Mouse (Mus musculus) splenic B cell, adult 2 months (primary cell): ENCODE results near the gene Evl.
A peak's percentile ranks its signal among the peaks of the same experiment; 100 is the strongest.

Source experiments
- DNase-seq: peaks from one replicate; pipeline ENCODE4 v3.0.0-alpha.2; 2011; ENCODE audit warnings: low read depth, low spot score
- H3K27me3 ChIP-seq: 2 replicates; pipeline ENCODE4 v1.6.1; 2012; ENCODE audit warnings: mild to moderate bottlenecking, low read length, moderate library complexity, mixed read lengths; ENCODE audit not compliant: control insufficient read depth, poor library complexity, insufficient read depth, severe bottlenecking
- H3K36me3 ChIP-seq: 2 replicates; pipeline ENCODE4 v1.6.1; 2012; ENCODE audit warnings: mild to moderate bottlenecking, low read length, moderate library complexity, mixed read lengths; ENCODE audit not compliant: control insufficient read depth, poor library complexity, insufficient read depth, severe bottlenecking

The Evl gene

DNA sequence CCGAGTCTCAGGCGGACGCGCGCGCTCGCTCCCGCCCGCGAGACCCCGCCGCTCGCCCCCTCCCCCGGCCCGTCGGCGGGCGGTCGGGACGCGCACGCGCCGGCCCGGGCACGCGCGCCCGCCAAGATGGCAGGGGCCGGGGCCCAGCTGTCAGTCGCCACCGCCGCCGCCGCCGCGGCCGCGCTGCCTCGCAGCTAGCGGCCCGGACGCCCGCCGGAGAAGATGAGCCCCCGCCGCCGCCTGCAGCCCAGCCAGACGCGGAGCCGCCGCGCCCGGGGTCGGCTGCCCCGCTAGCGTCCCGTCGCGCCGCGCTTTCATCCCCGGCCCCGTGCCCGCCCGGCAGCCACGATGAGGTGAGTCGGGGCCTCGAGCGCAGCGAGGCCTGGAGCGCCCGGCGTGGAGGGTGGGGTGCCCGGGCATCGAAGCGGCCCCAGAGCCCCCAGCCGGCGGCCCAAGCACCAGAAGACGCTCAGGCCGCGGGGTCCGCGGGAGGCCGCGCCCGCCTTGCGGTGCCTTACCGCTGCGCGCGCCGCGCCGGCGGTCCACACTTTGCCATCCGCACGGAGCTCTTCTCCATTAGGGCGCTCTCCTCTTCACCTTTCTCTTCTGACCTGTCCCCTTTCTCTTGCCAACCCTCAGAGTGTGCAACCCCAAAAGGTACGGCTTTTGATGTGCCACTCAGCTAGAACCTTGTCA, 489 bp downstream of the Evl start:
- DNase-seq = peak; percentile 3
- Histone ChIP-seq H3K27me3 (peaks cover 8% of the 10 kb centered on the region; the same call in 1 of the 2 replicates), H3K36me3 (no peaks in the 10 kb centered on the region)

DNA sequence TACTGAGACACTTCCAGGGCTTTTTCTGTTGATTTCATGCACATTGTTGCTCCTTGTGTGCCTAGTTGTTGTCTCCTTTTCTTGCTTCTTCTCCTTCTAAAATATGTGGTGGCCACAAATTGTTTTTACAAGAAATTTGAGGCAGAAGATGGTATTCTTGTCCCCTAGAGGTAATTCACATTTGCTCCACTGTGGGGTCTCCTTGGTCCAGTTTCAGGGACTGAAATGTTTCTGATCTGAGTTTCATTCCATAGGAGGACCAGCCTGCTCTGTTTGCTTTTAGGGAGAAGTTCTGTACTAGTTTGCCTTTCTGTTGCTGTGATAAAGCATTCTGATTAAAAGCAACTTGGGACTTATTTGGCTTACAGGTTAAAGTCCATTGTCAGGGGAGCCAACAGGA, 3.7 kb downstream of the Evl start:
- DNase-seq = no peak
- Histone ChIP-seq H3K27me3 (peaks cover 8% of the 10 kb centered on the region), H3K36me3 (no peaks in the 10 kb centered on the region)

GRCm38 (mm10) chr12:108563238-108563637, 8.7 kb downstream of the Evl start:
- peak; percentile 32 for DNase-seq
- Histone ChIP-seq H3K27me3 (no peaks in the 10 kb centered on the region; the same call in 1 of the 2 replicates), H3K36me3 (no peaks in the 10 kb centered on the region)

DNA sequence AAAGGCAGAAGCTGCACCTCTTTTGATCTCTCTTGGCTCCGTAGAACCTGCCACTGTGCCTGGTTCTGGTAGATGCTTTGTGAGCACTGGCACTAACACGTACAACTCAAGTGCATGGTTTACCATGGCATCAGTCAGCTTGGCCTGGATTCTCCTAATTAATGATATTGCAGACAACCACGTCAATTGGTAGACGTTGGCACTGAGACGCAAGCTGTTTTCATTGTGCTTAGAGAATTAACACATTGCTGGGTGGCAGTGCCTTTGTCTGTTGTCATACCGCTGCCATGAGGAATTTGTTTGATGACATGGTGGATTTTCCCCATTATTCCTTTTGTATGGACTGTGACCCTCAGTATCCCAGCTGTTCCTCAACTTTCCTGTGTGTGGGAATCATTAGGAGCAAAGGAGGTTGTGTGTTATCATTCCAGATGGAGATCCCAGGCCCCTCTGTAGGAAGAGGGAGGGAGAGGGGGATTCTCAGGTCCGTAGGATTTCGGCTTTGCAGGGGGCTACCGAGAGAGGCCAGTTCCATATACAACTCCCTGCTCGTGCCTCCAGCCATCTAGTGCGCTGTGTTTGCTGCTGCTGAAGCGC, 10.5 kb downstream of the Evl start:
- no peak for DNase-seq
- Histone ChIP-seq H3K27me3 (no peaks in the 10 kb centered on the region; the same call in 1 of the 2 replicates), H3K36me3 (no peaks in the 10 kb centered on the region)

DNA sequence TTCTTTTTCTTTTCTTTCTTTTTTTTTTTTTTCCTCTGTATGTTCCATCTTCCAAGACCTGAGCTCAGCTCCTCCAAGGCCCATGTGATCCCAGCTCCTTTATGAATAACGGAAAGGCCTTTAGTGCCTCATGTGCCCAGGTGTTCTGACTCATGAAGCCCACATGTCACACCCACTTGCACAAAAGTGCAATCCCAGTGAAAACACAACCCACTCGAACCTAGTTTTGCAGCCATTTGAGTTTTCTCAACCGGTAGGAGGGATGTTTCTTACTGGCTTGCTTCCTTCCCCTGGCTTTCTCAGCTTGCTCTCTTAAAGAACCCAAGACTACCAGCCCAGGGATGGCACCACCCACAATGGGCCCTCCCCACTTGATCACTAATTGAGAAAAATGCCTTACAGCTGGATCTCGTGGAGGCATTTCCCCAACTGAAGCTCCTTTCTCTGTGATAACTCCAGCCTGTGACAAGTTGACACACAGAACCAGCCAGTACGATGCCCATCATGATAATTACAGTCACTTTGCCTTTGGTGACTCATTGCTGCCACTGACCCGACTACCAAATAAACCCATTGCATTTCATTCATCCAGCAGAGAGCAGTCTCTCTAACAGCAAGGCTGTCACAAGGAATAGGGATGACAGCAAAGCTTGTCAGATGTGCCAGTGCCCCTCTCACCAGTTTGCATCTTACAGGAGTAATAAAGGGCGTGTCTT, 24.8 kb downstream of the Evl start:
- H3K27me3 ChIP-seq = no peaks in the 10 kb centered on the region
- no peak for DNase-seq
- H3K36me3 ChIP-seq = no peaks in the 10 kb centered on the region

DNA sequence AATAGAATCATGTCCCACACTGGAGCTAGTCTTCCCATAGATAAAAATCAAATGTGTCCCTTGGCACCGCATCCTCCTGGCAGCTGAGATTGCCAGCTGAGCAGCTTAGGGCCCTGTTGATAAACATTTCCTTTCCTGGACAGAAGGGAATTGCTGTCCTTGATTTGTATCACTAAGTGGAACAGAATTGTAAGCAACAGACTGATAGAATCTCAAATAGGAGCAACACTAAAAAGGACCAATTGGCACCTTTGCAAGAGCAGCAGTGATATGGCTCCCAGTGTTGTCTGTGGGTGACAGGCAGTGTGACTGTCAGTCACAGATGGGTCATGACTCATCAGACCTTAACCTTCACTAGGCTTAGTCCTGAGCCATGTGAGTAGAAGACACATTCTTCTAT, 29.3 kb downstream of the Evl start:
- Histone ChIP-seq H3K27me3 (no peaks in the 10 kb centered on the region), H3K36me3 (no peaks in the 10 kb centered on the region)
- no peak for DNase-seq

DNA sequence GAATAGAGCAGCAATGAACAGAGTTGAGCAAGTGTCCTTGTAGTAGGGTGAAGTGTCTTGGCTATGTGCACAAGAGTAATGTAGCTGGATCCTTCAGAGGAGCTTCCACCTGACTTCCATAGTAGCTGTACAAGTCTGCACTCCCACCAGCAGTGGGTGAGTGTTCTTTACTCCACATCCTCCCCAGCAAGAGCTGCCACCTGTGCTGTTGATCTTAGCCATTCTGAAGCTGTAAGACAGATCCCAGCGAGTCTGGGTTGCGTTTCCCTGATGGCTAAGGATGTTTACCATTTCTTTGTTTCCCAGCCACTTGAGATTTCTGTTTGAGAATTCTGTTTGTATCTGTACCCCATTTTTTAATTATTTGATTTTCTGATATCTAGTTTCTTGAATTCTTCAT, 35.6 kb downstream of the Evl start:
- DNase-seq = no peak
- no peaks in the 10 kb centered on the region for H3K36me3 ChIP-seq
- H3K27me3 ChIP-seq = no peaks in the 10 kb centered on the region

GRCm38 (mm10) chr12:108591586-108591985, 37.1 kb downstream of the Evl start:
- Histone ChIP-seq H3K36me3 (no peaks in the 10 kb centered on the region), H3K27me3 (no peaks in the 10 kb centered on the region)
- no peak for DNase-seq

GRCm38 (mm10) chr12:108592866-108593265, 38.3 kb downstream of the Evl start:
- Histone ChIP-seq H3K36me3 (no peaks in the 10 kb centered on the region), H3K27me3 (no peaks in the 10 kb centered on the region)
- DNase-seq = no peak

DNA sequence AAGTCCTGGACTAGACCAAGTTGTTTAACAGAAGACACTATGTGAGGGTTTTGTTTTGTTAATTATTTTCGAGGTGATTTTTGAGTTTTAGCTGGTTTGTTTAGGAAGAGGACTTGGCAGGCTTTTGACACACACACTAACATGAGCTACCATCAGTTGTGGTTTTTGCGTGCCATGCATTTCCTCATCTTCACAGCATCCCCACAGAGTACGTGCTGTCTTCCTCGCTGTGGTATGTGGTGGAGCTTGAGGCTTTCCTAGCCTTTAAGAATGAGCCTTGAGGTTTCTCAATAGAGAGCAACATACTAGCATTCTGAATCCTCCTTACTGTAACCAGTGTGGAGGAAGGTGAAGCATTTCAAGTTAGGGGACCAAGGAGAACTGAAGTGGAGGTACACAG, 46.3 kb downstream of the Evl start:
- H3K27me3 ChIP-seq = no peaks in the 10 kb centered on the region
- H3K36me3 ChIP-seq = no peaks in the 10 kb centered on the region
- no peak for DNase-seq

DNA sequence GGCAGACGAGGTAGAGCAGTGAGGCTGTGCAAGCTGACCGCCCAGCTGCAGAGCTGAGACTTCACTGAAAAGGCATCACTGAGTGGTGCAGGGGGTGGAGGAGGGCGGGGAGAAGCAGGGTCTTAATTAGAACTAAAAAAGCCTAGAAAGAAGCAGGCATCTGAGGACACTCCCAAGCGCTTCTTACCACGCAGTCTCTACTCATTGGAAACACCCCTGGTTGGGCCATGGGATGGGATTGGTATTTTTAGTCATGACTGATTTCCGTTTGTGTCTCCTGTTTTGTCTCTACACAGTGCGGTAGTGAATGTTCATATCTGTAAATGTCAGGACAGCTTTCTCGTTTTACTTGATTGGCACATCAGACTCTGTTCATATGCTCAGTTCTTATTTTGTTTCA, 46.8 kb downstream of the Evl start:
- H3K27me3 ChIP-seq = no peaks in the 10 kb centered on the region
- H3K36me3 ChIP-seq = no peaks in the 10 kb centered on the region
- DNase-seq = no peak

GRCm38 (mm10) chr12:108604546-108604945, 50.0 kb downstream of the Evl start:
- no peaks in the 10 kb centered on the region for H3K36me3 ChIP-seq
- H3K27me3 ChIP-seq = no peaks in the 10 kb centered on the region
- DNase-seq = no peak

DNA sequence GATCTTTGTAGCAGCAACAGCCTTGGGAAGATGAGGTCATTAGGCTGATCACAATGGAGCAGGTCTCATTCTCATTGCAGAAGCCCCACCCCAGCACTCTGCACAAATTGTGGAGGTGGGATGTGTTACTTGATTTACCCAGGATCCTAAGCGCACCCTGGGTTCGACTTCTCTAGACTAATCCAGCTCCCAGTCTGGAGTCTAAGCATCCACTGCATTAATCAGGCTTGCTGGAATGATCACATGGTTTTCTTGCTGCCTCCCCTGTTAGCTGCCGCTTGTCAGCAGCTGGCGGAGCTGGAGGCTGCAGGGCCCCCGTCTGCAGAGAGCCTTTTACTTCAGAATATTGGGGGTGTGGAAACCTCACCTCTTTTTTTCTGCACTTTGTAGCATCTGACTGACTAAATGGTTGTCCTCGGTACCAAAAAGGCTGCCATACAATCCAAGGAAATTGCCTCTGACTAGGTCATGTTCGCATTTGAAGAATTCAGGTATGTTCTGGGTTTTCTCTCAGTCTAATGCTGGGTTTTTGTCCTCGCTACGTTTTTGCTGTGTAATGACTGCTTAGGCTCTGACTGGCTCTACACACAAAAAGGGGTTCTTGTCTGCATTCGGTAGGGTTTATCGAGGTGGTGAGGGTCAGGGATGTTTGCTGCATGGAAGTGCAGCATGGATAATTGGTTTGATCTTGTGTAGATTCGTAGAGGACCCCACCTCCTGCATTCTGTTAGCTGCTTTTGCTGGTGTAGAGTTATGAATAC, 51.2 kb downstream of the Evl start:
- Histone ChIP-seq H3K27me3 (no peaks in the 10 kb centered on the region), H3K36me3 (no peaks in the 10 kb centered on the region)
- no peak for DNase-seq

DNA sequence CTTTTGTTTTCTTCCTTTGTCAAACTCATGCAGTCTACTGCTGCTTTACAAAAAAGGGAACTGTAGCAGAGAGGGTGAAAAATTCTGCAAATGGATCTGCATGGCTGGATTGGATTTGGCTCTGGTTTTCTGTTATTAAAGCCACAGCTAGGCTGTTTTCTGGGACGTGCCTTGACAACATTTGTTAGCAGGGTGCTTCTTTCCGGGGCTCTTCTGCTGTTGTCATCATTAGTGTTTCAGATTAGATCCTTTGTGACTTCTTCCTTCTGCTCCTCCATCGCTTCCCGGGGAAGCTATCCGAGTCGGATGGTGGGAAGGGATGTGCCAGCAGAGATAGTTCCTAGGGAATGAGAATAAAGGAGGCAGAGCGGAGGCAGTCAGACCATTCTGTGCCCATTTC, 51.8 kb downstream of the Evl start:
- no peaks in the 10 kb centered on the region for H3K27me3 ChIP-seq
- no peaks in the 10 kb centered on the region for H3K36me3 ChIP-seq
- DNase-seq = no peak

- no peaks in the 10 kb centered on the region for H3K36me3 ChIP-seq
- DNase-seq = no peak
- H3K27me3 ChIP-seq = no peaks in the 10 kb centered on the region
Measured at GRCm38 (mm10) chr12:108609446-108609845, 54.9 kb downstream of the Evl start.
